Mouse (Mus musculus): ENCODE data around the gene Pde10a. TPM values are rescaled to one million over a fixed set of nuclear protein-coding genes. Genes with fewer than 3 reads are reported as not detected.
A peak's percentile ranks its signal among the peaks of the same experiment; 100 is the strongest.

The Pde10a gene
- total RNA-seq, 1 experiment, result 2.6 TPM

GRCm38 (mm10) chr17:8988119-8988807 is 463.1 kb downstream of the Pde10a start, which contains the start of gene 1700010I14Rik:
Gene 1700010I14Rik, plus strand, starts transcription at chr17:8988333.
- peaks cover 0 to 2% of the 10 kb centered on the region in 2 experiments; a peak in 1 of 4 replicates for H3K4me1 ChIP-seq (ENCODE audit: control insufficient read depth in 2 of 2, insufficient read depth in 2 of 2, low read length in 2 of 2, poor library complexity in 1 of 2)
- no peak within 1 kb of the TSS for H3K27ac ChIP-seq (ENCODE audit: insufficient read depth, low read depth, low read length, poor library complexity, severe bottlenecking)
- H3K9ac ChIP-seq (ENCODE audit: insufficient read depth, low read depth, low read length, poor library complexity, severe bottlenecking), result no peak within 1 kb of the TSS
- DNase-seq (ENCODE audit: low read depth, low spot score), result peak; percentile 86
- no peaks in the 10 kb centered on the region for H3K9me3 ChIP-seq (ENCODE audit: control insufficient read depth, insufficient read depth, low read depth, low read length)
- in situ Hi-C loops (cut with MboI; ENCODE audit: low sequenced_read_pairs in 2 of 2, unreplicated experiment in 2 of 2), result no loop called here
- H3K36me3 ChIP-seq (ENCODE audit: control insufficient read depth, insufficient read depth, low read length, poor library complexity, severe bottlenecking), result no peaks in the 10 kb centered on the region
- H3K4me3 ChIP-seq (ENCODE audit: insufficient read depth in 1 of 2, low read depth in 1 of 2, low read length in 2 of 2, poor library complexity in 1 of 2, severe bottlenecking in 1 of 2), result peak within 1 kb of the TSS; percentile 38 to 41; a peak in 3 of 4 replicates
- TF ChIP-seq HCFC1 (IDR thresholded peaks at IDR 0.05; ENCODE audit: borderline replicate concordance, insufficient read depth, low read length) (no peak), ZNF384 (IDR thresholded peaks at IDR 0.05; ENCODE audit: low read depth, low read length) (no peak), ZC3H11A (IDR thresholded peaks at IDR 0.05; ENCODE audit: borderline replicate concordance, low read depth, low read length) (no peak), MAFK (IDR thresholded peaks at IDR 0.05; ENCODE audit: insufficient read depth, low read depth, low read length) (no peak)

- H3K9me3 ChIP-seq (ENCODE audit: control insufficient read depth, insufficient read depth, low read depth, low read length), result no peaks in the 10 kb centered on the region
- in situ Hi-C loops (cut with MboI; ENCODE audit: low sequenced_read_pairs in 2 of 2, unreplicated experiment in 2 of 2), result no loop called here
- peak; percentile 36 for DNase-seq (ENCODE audit: low read depth, low spot score)
Observed at GRCm38 (mm10) chr17:8991160-8991559, 466.0 kb downstream of the Pde10a start.

DNA sequence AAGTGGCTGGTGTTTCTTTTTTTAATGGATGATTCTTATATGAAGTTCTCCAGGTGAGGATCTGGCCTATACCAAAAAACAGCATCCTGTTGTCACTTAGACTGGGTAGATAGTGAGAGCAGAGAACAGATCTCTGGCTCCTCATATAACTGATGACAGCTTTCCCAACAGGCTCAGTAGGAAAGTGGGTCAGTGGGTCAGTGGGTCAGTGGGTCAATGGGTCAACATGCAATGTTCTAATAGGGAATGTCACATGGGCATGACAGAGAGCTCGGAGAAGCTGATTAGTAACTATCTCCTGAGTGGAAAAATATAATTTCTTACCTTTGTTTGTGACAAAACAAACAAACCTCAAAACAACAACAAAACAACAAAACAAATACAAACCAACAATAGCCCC is 470.2 kb downstream of the Pde10a start:
- H3K4me3 ChIP-seq (ENCODE audit: insufficient read depth in 1 of 2, low read depth in 1 of 2, low read length in 2 of 2, poor library complexity in 1 of 2, severe bottlenecking in 1 of 2), result no peak overlapping the region
- no peaks in the 10 kb centered on the region for H3K9me3 ChIP-seq (ENCODE audit: control insufficient read depth, insufficient read depth, low read depth, low read length)
- DNase-seq (ENCODE audit: low read depth, low spot score), result no peak
- no peaks in the 10 kb centered on the region for H3K4me1 ChIP-seq (ENCODE audit: control insufficient read depth in 2 of 2, insufficient read depth in 2 of 2, low read length in 2 of 2, poor library complexity in 1 of 2)
- no peak overlapping the region for H3K9ac ChIP-seq (ENCODE audit: insufficient read depth, low read depth, low read length, poor library complexity, severe bottlenecking)
- in situ Hi-C loops (cut with MboI; ENCODE audit: low sequenced_read_pairs in 2 of 2, unreplicated experiment in 2 of 2), result no loop called here
- H3K36me3 ChIP-seq (ENCODE audit: control insufficient read depth, insufficient read depth, low read length, poor library complexity, severe bottlenecking), result no peaks in the 10 kb centered on the region
- TF ChIP-seq ZNF384 (IDR thresholded peaks at IDR 0.05; ENCODE audit: low read depth, low read length), result no peak
- no peak for TF ChIP-seq HCFC1 (IDR thresholded peaks at IDR 0.05; ENCODE audit: borderline replicate concordance, insufficient read depth, low read length)
- no peak for TF ChIP-seq ZC3H11A (IDR thresholded peaks at IDR 0.05; ENCODE audit: borderline replicate concordance, low read depth, low read length)
- H3K27ac ChIP-seq (ENCODE audit: insufficient read depth, low read depth, low read length, poor library complexity, severe bottlenecking), result no peak overlapping the region

More at GRCm38 (mm10) chr17:8991160-8991559, 466.0 kb downstream of the Pde10a start:
- Histone ChIP-seq H3K4me1 (ENCODE audit: control insufficient read depth in 2 of 2, insufficient read depth in 2 of 2, low read length in 2 of 2, poor library complexity in 1 of 2) (peaks cover 0 to 2% of the 10 kb centered on the region in 2 experiments; a peak in 1 of 4 replicates), H3K9ac (ENCODE audit: insufficient read depth, low read depth, low read length, poor library complexity, severe bottlenecking) (no peak overlapping the region), H3K27ac (ENCODE audit: insufficient read depth, low read depth, low read length, poor library complexity, severe bottlenecking) (no peak overlapping the region), H3K36me3 (ENCODE audit: control insufficient read depth, insufficient read depth, low read length, poor library complexity, severe bottlenecking) (no peaks in the 10 kb centered on the region), H3K4me3 (ENCODE audit: insufficient read depth in 1 of 2, low read depth in 1 of 2, low read length in 2 of 2, poor library complexity in 1 of 2, severe bottlenecking in 1 of 2) (no peak overlapping the region)
- TF ChIP-seq ZC3H11A (IDR thresholded peaks at IDR 0.05; ENCODE audit: borderline replicate concordance, low read depth, low read length) (no peak), MAFK (IDR thresholded peaks at IDR 0.05; ENCODE audit: insufficient read depth, low read depth, low read length) (no peak), ZNF384 (IDR thresholded peaks at IDR 0.05; ENCODE audit: low read depth, low read length) (no peak), CHD2 (IDR thresholded peaks at IDR 0.05; ENCODE audit: low read depth, low read length) (no peak), HCFC1 (IDR thresholded peaks at IDR 0.05; ENCODE audit: borderline replicate concordance, insufficient read depth, low read length) (no peak)

DNA sequence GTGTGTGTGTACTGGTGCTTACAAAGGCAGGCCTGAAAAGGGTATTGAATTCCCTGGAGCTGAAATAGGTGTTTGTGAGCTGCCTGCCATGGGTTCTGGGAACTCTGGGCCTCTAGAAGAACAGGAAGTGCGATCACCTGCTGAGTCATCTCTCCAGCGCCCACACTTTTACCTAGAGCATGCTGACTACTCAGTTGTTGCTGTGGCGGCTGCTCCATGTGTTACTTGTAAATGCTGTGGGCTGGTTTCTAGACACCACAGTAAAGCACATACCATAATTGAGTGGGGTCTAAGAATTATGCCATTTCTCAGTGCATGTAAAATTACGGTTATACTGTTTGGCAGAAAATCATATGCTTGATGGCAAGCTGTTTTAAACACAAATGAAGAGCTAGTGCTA is 477.3 kb downstream of the Pde10a start:
- no peak for DNase-seq (ENCODE audit: low read depth, low spot score)
- Histone ChIP-seq H3K9ac (ENCODE audit: insufficient read depth, low read depth, low read length, poor library complexity, severe bottlenecking) (no peak overlapping the region), H3K4me1 (ENCODE audit: control insufficient read depth in 2 of 2, insufficient read depth in 2 of 2, low read length in 2 of 2, poor library complexity in 1 of 2) (no peaks in the 10 kb centered on the region), H3K36me3 (ENCODE audit: control insufficient read depth, insufficient read depth, low read length, poor library complexity, severe bottlenecking) (no peaks in the 10 kb centered on the region), H3K4me3 (ENCODE audit: insufficient read depth in 1 of 2, low read depth in 1 of 2, low read length in 2 of 2, poor library complexity in 1 of 2, severe bottlenecking in 1 of 2) (no peak overlapping the region), H3K9me3 (ENCODE audit: control insufficient read depth, insufficient read depth, low read depth, low read length) (no peaks in the 10 kb centered on the region), H3K27ac (ENCODE audit: insufficient read depth, low read depth, low read length, poor library complexity, severe bottlenecking) (no peak overlapping the region)
- TF ChIP-seq ZNF384 (IDR thresholded peaks at IDR 0.05; ENCODE audit: low read depth, low read length), result no peak
- TF ChIP-seq HCFC1 (IDR thresholded peaks at IDR 0.05; ENCODE audit: borderline replicate concordance, insufficient read depth, low read length), result no peak
- no peak for TF ChIP-seq MAFK (IDR thresholded peaks at IDR 0.05; ENCODE audit: insufficient read depth, low read depth, low read length)
- no peak for TF ChIP-seq CHD2 (IDR thresholded peaks at IDR 0.05; ENCODE audit: low read depth, low read length)
- TF ChIP-seq ZC3H11A (IDR thresholded peaks at IDR 0.05; ENCODE audit: borderline replicate concordance, low read depth, low read length), result no peak
- in situ Hi-C loops (cut with MboI; ENCODE audit: low sequenced_read_pairs in 2 of 2, unreplicated experiment in 2 of 2), result no loop called here

Data from ES-E14 (cell line).